Mouse (Mus musculus) cerebellum, postnatal 10 days (tissue): Measurements from ENCODE around the gene Lrmda.

ENCODE experiments used
- DNase-seq, 2 experiments: peaks; one replicate each; pipeline ENCODE4 v3.0.0; 2021; ENCODE audit warnings: mixed read lengths in 2 of 2

Gene Lrmda

DNA sequence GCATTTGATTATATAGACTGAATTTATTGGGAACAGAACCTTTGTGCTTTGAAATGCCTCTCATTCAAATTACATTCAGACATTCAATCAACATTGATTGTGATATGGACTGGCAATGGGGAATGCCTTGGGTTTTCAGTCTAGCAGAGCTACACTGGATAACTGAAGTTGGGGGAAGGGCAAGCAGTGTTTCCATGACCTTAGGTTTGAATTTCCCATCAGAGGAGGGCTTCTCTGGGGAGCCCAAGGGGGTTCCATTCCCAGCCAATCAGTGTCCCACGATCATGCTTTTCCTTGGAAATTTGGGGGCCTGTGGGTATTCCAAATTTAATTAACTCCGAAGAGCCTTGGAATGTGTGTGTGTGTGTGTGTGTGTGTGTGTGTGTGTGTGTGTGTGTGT, 888.5 kb downstream of the Lrmda start:
- no peak for DNase-seq

DNA sequence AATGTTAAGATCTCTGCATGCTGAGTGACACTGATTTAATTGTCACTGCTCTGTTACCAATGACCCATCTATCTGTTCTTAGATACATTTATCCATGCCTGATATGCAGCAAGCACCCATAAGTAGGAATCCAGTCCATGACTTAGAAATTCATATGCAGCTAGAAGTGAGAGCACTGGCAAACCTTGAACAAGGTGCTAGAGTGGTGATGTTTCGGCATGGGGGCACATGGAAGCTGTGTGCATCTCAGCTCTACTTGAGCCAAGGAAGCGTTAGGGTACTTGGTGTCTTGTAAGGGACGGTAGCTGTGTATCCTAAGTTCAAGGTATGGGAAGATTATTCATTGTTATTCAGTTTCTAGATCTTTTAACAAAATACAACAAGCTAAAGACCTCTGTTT, 896.0 kb downstream of the Lrmda start:
- DNase-seq: no peak

DNA sequence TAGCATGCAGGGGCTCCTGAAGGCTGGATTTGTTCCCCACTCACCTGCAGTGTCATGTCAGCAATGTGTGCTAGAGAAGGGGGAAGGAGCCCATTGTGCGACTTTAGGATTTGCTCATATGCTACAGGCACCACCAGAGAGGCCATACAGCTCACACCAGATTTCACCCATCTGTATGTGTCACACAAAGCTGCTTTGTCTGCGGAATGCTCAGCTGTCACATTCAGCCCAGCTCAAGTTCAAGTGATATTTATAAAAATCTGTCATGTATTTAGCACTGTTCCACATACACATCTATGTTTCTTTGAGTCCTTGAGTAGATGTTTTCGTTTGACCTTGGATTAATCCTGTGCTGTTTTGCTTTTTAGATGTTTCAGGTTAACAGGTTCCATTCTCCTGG, 899.0 kb downstream of the Lrmda start:
- no peak for DNase-seq

DNA sequence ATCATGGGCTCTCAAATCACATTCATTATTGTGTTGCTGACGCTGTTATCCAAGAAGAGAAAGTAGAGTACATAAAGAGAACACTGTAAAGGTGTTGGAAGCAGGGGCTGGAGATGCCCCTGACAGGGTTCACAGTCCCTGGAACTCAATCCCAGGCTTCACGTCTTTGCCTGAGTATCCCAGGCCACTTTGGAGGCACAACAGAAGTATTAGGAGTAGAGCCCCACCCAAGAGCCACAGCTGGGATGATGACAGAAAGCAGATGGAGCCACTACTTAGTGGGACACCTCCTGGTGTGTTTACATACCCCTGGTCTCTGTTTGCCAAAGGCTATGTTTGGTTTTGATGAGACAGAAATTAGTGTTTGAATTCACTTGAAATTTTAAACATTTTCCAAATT, 899.4 kb downstream of the Lrmda start:
- no peak for DNase-seq

DNA sequence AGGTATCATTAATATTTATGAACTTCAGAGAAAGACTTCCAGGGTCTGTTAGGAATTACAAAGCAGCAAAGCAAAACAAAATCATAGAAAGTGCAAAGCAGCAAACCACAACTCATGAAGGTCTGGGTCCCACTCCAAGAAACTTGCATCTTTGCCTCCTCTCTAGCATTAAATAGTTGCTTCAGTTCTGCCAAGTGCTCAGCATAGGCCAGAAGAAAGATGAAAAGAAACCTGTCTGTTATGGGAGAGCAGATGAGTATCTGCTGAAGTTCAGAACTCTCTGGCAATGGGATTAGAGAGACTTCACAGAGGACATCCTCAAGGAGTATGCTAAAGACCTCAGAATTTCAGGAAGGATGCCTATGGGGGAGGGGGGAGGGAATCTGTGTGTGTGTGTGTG, 901.6 kb downstream of the Lrmda start:
- no peak for DNase-seq

DNA sequence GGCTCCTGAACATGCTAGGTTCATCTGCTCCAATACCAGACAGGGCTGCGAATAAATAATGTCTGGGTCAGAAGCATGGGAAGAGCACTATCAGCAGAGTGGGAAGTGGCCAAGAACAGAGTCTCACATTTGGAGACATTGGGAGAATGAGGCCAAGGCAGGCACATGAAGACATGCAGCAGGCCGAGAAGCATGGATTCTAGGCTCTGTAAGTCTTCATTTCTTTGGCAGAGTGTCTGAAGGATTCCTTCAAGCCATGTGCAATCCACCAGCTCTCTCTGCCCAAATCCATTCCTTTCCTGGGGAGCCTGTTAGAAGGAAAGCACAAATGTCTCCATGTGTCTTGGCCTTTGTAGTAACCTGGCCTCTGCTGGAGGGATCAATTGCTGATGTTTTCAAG, 902.3 kb downstream of the Lrmda start:
- DNase-seq: no peak

DNA sequence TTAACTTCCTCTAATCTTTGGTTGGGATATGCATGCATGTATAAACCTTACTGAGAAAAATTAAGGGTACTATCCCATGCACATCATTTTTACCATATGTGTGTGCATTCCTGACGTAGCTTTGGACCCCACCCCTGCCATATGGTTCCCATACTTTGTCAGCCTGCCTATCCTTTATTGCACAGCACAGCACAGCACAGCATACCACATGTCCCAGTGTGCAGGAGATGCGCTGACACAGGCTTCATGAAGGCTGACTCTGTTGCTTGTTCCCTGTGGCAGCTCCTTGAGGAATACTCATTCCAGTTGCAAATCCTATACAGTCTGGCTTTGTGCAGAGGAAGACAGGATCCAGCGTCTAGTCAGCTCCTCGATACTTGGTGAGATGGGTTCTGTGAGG, 903.1 kb downstream of the Lrmda start:
- DNase-seq: no peak

DNA sequence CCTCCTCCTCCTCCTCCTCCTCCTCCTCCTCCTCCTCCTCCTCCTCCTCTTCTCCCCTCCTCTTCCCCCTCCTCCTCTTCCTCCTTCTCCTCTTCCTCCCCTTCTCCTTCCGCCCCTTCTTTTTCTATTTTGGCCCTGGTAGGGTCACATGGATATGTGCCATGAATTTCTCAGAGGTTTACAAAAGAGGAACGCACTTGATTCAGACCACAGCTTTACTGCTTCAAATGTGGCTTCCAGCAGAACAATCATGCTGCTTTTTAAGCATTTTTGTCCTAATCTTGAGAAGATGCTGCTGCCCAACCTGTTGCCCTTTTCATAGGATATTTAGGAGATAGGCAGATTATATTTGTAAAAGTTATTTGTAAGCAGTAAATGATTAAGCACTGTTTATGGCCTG, 903.7 kb downstream of the Lrmda start:
- no peak for DNase-seq

DNA sequence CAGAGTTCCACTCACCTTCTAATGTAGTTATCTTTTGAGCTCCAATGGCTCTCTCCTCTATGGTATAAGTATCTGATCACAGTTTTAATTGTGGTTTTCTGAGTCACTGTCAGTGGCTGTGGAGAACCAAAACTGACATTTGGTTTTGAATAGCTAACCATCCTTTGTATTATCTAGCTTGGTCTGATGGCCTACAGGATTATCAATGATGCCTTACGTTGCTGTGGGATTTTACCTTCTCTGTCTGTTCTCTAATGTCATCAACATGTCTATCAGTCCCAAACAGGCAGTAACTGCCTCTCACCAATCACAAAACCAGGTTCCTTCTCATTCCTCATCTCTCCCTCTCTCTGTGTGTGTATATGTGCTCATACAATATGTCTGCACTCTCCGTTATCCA, 908.8 kb downstream of the Lrmda start:
- no peak for DNase-seq

DNA sequence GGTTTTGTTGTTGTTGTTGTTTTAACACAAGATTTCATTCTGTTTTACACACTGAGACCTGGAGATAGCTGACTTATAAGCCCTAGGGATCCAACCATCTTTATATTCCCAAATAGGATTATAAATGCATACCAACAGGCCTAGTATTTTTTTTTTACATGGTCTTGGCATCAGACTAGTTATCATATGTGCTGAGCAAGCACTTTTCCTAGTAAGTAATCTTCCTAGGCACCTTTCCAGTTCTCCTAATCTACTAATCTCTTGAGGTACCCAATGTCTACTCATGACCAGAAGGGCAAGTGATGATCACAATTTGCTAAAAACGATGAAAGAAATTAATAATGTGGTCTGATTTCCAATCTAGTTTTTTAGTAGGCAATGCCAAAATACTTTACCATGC, 909.2 kb downstream of the Lrmda start:
- DNase-seq: no peak

DNA sequence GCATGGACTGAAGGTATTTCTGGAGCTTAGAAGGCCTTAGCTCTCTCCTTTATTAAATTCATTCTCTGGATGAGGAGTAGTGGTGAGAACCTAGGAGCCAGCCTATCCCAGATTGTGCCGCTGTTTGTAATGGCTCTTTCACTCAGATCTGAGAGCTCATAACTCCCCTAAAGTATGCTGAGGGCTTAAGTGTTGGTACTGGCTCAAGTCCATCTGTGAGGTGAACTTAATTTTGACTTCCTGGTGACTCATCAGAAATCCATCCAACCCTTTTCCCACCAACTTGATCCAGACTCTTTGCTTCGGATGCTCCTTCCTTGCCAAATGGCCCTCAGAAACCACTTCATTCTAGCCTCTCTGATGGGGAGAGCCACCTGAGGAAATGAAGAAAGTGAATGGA, 910.1 kb downstream of the Lrmda start:
- no peak for DNase-seq

DNA sequence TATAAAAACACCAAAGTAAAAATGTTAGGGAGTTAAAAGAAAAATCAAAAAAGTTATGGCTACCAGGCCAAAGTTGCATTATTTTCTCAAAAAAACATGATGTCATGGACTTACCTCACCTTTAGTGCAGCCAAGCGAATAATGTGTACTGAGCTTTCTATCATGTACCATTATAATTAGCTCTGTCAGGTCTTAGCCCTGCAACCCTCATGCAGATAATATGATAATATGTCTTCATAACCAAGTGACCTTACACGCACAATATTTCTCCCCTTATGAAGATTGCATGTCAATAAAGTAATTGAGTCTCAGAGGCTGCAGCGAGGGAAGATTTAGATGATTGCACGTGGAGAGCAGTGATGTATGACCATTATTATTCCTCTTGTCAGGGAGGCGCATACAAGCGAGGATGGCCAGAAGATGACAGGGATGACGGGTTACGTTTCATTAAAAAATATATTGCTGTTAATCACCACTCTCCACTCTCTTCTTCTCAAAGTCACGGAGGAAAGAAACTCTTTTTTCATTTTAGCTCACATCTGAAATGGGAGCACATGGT, 911.1 kb downstream of the Lrmda start:
- DNase-seq: no peak

DNA sequence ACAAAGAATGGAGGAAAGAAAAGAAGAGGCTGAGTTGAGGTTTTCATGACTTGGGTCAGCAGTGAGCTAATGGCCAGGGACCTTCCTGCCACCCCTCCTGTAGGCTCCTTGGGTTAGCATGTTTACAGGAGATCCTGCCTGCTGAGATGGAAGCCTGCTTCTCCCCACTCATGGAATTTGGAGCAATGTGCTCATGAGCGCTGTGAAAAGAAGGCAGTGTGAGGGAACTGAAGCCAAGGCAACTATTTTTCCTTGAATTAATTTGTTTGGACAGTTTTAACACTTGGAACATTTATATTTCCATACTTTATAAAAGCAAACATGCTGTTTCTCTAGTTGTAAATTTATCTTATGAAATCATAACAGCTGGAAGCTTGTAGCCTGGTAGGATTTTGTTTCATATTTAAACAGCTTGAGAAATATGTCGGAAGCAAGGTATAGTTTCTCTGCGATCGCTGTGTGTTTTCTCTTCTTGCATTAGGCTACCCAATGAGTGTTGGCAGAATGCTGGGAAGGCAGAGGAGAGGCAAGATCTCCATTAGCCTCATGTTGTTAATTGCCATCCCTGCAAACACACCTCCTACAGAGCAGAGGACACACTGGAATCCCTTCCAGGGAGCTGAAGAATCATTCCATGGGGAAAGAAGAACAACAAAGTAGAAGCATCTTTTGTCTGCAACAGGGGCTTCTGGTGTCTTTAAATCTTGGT, 911.8 kb downstream of the Lrmda start:
- DNase-seq: no peak

DNA sequence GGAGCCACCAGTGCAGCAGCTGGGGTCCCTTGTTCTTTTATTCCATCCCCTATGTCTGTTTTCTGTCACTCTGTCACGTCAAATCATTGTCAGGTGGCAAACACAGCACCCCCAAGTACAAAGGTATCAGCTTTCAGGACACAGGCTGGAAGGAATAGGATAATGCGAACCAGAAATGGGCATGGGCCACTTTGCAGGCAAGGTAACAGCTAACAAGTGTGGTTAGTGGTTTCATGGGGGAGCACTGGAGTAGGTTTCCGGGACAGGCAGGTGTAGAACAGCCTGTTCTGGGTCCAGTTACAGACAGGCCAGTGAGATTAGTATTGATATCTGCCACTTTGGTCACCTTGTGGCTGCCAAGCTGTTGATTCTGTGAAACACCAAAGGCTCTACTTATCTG, 917.2 kb downstream of the Lrmda start:
- DNase-seq: no peak

DNA sequence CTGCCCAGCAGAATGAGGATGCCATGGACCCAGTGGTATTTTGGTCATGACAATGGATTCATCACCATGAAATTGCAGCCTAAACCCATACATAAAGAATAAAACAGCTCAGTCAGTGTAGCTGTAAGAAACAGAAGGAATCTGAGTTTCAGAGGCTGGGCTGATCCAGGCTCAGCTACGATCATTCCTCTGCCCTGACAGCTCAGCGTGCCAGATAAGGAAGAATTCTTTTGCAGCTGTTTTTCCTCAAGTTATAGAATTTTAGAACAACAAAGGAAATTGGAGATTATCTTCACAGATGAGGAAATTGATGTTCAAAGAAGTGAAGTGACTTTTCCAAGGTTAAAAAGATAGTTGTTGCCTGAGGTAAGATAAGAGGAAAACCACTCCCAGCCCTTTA, 921.1 kb downstream of the Lrmda start:
- no peak for DNase-seq

DNA sequence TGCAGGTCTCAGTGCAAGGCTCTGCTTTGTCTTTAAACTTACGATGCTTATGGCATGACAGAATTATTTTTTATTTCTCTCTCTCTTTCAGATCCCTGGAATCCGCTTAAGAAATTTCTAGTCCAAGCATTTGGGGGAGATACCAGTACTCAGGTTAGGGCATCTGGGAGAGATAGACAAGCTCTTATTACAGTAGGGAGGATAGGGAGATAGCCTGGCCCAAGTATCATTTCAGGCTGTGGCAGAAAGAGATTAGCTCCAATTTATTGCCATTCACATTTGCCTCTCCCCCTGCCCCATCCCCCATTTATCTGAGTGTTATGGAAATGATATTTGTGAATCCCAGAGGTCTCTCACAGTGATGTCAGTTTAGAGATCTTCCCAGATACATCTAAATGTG, 923.1 kb downstream of the Lrmda start:
- no peak for DNase-seq

DNA sequence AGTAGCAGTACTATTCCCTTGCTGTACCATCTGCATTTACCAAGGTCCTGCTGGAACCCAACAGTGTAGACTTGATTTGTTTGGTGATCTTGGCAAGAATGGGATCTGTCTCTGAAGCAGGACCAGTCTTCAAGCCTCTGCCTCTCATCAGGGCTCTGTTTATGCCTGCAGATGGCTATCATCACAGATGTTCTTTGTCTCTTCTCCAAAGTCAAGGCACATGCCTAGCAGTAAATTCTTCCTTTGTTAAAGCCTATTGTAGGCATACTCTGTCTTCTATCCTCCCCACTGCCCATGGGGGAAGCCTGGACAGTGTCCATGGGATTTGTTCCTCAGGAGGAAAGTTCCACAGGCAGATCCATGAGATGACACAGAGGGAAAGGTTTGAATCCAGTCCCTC, 930.0 kb downstream of the Lrmda start:
- no peak for DNase-seq

DNA sequence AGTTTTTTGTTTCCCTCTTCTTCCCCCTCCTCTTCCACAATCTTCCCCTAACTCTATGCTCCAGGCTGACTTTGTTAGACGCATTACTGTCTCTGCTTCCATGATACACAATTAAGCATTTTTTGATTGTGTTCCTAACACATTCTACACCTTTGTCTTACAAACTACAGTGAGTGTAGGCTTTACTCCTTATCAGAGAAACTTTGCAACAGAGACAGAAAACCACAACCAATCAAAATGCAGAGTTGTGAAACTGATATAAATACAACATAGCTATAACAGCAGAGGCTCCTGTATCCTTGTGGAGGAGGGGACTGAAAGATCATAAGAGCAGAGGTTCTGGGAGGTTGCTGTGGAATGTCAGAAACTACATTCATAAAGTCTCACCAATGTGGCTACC, 933.5 kb downstream of the Lrmda start:
- no peak for DNase-seq

DNA sequence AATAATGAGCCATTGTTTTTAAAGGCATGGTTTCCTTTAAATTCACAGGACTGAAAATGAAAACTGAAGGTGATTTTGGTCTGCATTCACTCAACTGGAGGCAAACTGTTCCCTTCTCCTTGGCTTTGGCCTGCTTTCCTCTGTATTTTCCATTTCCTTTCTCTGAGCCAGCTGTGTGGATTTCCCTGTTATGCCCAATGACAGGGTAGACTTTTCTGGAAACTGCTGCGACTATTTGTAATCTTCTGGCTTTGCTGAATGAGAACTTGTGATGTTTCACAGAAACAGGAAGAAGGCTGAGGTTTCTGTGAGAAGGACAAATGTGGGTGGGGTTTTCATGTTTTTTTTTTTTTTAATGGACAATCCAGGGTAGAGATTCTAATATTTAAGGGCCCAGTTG, 940.7 kb downstream of the Lrmda start:
- no peak for DNase-seq

DNA sequence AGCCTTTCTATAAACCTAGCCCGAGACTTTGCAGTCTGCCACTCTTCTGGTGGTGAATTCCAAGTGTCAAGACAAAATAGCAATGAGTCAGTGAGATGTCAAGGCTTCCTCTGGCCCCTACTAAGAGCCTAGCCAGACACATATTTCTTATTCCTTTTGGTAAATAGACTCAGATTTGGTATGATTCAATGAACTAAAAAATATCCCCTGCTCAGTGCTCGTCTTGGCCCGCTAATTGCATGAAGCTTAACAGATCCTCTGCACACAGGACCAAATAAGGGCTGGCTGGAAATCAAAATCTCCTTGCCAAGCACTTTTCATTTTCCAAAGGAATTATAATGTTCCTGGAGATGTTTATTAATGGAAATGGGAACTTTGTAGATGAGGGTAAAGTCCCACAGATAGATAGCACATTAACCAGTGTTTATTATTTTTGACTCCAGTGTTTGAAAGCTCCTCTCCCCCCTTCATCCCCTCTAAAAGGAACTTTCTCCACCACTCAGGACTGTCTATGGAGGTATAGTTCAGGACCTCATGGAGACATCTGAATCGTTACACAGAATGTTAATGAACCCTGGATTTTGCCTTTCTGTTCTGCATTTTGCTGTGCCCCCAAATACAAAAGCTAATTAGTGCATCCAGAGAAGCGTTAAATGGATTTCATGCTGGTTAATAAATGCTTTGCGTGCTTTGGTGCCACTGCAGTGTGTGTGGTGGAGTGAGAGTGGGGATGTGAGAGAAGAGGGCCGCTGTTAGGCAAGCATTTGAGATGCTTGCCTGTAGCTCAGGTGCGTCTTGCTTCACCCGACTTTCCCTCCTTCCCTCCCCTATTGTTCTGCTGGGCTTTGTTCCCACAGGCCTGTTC, 945.5 kb downstream of the Lrmda start:
- peak; percentile 27 to 30 for DNase-seq

DNA sequence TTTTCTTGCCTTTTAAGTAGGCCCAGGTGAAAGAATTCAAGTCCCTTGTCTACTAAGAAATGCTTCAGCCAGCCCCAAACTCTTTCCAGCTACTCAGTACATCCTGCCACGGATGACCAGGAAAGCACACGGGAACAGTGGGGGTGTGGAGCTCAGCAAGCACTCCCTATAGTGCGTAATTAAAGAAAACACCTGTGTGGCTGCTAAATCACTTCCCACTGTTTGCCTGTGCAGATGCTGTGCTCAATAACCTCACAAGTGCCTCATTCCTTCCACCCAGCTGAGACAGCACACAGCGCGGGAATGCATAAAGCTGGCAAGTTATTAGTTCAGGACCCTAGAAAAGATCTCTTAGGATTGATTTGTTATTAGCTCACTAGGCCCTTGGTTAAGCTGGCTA, 949.2 kb downstream of the Lrmda start:
- no peak for DNase-seq

DNA sequence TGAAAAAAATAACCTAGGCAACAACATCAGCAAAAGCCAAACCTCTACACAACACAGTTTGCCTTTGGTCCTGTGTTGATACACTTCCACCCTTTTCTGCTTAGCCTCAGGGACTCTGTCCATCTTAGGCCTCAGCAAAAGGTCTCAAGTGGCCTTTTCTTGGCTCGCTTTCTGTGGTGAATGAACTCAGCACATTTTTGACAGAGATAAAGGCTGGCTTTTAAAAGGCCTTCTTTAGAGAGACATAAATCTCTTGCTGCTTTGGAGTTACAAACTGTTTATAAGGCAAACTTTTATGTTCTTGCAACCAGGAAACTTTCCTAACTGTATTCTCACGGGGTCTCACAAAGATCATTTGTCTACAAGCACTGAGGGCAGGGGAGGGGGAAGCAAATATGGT, 967.2 kb downstream of the Lrmda start:
- DNase-seq: no peak

DNA sequence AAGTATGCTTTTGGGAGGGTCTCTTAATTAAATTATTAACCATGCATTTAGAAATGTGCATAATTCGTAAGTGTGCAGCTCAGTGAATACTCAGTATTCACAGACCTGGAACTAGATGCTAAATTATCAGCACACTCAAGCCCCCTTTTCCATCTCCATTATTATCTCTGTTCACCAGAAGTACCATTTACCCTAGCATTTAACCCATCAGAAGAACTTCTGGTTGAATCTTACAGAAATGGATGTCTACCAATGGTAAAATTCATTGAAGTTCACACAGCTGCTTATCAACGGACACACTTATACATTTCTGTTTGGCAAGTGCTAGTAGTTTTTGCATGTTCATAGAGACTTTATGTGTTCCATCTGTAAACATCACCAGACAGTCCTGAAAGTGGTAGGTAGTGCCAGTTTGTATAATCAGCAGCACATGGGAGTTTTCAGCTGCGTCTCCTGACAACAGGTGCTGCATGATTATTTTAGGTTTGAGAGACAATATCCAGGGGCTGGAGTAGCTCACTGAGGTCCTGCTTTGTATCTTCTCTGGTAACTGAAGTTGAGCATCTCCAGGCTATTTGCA, 968.7 kb downstream of the Lrmda start:
- no peak for DNase-seq
